Mouse (Mus musculus) forebrain, embryonic 15.5 days (tissue): Measurements from ENCODE around the gene Nacad. TPM values are rescaled to one million over a fixed set of nuclear protein-coding genes. Genes with fewer than 3 reads are reported as not detected.

Experiments used
- polyA plus RNA-seq: library from polyadenylated mRNA; unstranded; fragments of >200 nt; fragmentation: Nextera tagmentation; extraction: Ambion mirVana; gene quantifications from 2 replicates; pipeline ENCODE4 v1.2.1, GENCODE M21; 2015

The Nacad gene
- polyA plus RNA-seq, 1 experiment from 2014 or later, result 67.4 TPM

Other genes with a start within 250 kb of the Nacad start
- gene Zmiz2, start 217.0 kb downstream of the Nacad start, polyA plus RNA-seq, result 38.7 and 38.8 TPM in 2 replicates
- 3,682 and 3,685 TPM in 2 replicates for gene Ppia, start 190.6 kb downstream of the Nacad start, polyA plus RNA-seq
- gene H2afv, start 161.6 kb downstream of the Nacad start, polyA plus RNA-seq, result 576 and 626 TPM in 2 replicates
- gene Purb, start 130.1 kb downstream of the Nacad start, polyA plus RNA-seq, result 13.5 and 14.8 TPM in 2 replicates
- 0.34 and 0.41 TPM in 2 replicates for gene Myo1g, start 85.1 kb downstream of the Nacad start, polyA plus RNA-seq
- gene Ccm2, start 59.2 kb downstream of the Nacad start, polyA plus RNA-seq, result 104 and 107 TPM in 2 replicates
- gene Tbrg4, start 20.0 kb upstream of the Nacad start, polyA plus RNA-seq, result 27.5 and 31.5 TPM in 2 replicates
- gene Wap, start 32.6 kb upstream of the Nacad start, polyA plus RNA-seq, result not detected in 2 replicates
- gene Ramp3, start 52.5 kb upstream of the Nacad start, polyA plus RNA-seq, result 4.1 and 6.7 TPM in 2 replicates
- gene Gm11983, start 231.6 kb upstream of the Nacad start, polyA plus RNA-seq, result not detected in 2 replicates